In genomic region chr19:6386234-6386633, GRCm38 (mm10) we compare ENCODE assay signal across 10 mouse cellular contexts. TPM values are rescaled to one million over a fixed set of nuclear protein-coding genes. Genes with fewer than 3 reads are reported as not detected.
"Had no signal": no experiment of that assay in that cellular context is flagged by ENCODE, and none has a peak within 500 bp of the region (broad histone marks: within the 10 kb centered on the region; RNA-seq: fewer than 3 reads in every experiment).

No protein-coding gene starts in this region.

- H3K9me3 ChIP-seq: limb, embryonic 13.5 days; midbrain, embryonic 12.5 days had no signal

- H3K27ac ChIP-seq: layer of hippocampus, adult 2 months; limb, embryonic 13.5 days; liver, embryonic 14.5 days; midbrain, embryonic 12.5 days had no signal

- H3K9ac ChIP-seq: limb, embryonic 13.5 days; liver, embryonic 14.5 days; midbrain, embryonic 12.5 days had no signal

- ATAC-seq: midbrain, embryonic 16.5 days had no signal

- DNase-seq: kidney, postnatal 4 days; left cerebral cortex, postnatal 4 days; lung, adult 18-20 months; right cerebral cortex, postnatal 14 days had no signal

- H3K4me2 ChIP-seq: midbrain, embryonic 12.5 days had no signal

- H3K4me3 ChIP-seq: layer of hippocampus, adult 2 months; limb, embryonic 13.5 days; midbrain, embryonic 12.5 days had no signal

- H3K36me3 ChIP-seq: limb, embryonic 13.5 days; midbrain, embryonic 12.5 days had no signal

RNA-seq across cellular contexts. Expression of gene Nrxn2, which starts 32.3 kb away (rescaled TPM):
- total RNA-seq: megakaryocyte-erythroid progenitor cell, adult 5-6 weeks had no signal
